Mouse (Mus musculus) limb, embryonic 10.5 days (tissue): ENCODE measurements at regions not wholly inside any gene's neighbourhood (a gene's known extent, or its start where the extent isn't known, plus 50 kb on each side); places are given as distances from the start of the nearest gene placed in this dataset.

ENCODE experiments used
- DNase-seq: peaks from one replicate; pipeline ENCODE4 v3.0.0-alpha.2; 2017; ENCODE audit warnings: low spot score
- H3K27ac ChIP-seq: fragments of 300-500 bp; sonication (generic); 2 replicates; pipeline ENCODE4 v1.5.1; 2016; ENCODE audit warnings: mild to moderate bottlenecking
- H3K27me3 ChIP-seq: fragments of 300-500 bp; sonication (generic); 2 replicates; pipeline ENCODE4 v1.6.1; 2016; ENCODE audit warnings: low read depth, mild to moderate bottlenecking; ENCODE audit not compliant: poor library complexity, severe bottlenecking
- H3K36me3 ChIP-seq: fragments of 300-500 bp; sonication (generic); 2 replicates; pipeline ENCODE4 v1.6.1; 2016; ENCODE audit warnings: mild to moderate bottlenecking, moderate library complexity
- H3K4me1 ChIP-seq: fragments of 300-500 bp; sonication (generic); 2 replicates; pipeline ENCODE4 v1.6.1; 2016
- H3K4me3 ChIP-seq: fragments of 300-500 bp; sonication (generic); 2 replicates; pipeline ENCODE4 v1.5.1; 2016; ENCODE audit warnings: mild to moderate bottlenecking, moderate library complexity
- H3K9me3 ChIP-seq: fragments of 300-500 bp; sonication (generic); replicated peaks from 2 replicates; pipeline ENCODE4 v1.6.1; 2016; ENCODE audit warnings: mild to moderate bottlenecking
- WGBS: fragments of 180-500 bp; shearing (Covaris S2); methylation state at CpG from one replicate; pipeline ENCODE4 v1.1.7; 2016; 5-methylcytosine and 5-hydroxymethylcytosine counted together

DNA sequence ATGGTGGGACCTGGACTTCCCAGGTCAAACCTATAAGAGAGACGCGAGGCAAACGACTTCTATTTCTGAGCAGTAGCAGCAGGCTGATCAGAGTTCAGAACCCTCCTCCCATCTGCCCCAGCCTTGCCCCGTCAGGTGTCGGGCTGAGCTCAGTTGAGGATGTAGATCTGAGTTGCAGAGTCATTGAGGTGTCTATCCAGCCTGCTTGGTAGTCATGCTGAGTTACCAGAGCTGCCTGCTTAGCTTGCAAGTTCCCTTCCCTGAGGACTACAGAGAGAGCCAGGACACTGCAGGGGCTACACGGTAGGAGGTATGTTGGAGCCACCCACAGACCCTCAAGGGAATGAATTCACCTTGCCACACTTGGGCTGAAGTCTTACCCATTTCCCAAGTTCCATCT lies 653.0 kb downstream of the Zfp706 start:
- DNase-seq = peak; percentile 24
- H3K4me3 ChIP-seq = no peak overlapping the region

DNA sequence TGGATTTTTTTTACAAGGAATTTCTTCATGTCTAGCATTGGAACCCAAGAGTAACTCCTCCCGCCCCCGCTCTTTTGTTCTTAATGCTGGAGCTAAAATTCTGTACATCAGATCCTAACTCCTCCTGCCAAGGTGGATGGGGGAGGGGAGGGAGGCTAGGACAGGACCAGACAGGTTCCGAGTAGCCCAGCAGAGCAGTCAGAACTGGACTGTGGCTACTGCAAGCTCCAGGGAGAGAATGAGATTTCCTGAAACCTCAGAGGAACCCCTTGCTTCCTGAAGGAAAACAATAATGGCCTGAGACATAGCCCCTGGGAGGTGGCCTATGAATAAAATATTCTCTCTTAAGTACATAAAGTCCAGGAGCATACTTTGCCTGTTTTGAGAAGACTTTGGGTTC lies 653.8 kb downstream of the Zfp706 start:
- H3K27me3 ChIP-seq = no peaks in the 10 kb centered on the region
- DNase-seq = no peak
- H3K36me3 ChIP-seq = no peaks in the 10 kb centered on the region
- WGBS = 88% methylated on average over 3 of the region's 3 CpGs
- H3K27ac ChIP-seq = no peak overlapping the region
- H3K9me3 ChIP-seq = no peaks in the 10 kb centered on the region
- no peaks in the 10 kb centered on the region for H3K4me1 ChIP-seq
- H3K4me3 ChIP-seq = no peak overlapping the region

More for the DNA sequence above, 653.0 kb downstream of the Zfp706 start:
- Histone ChIP-seq H3K27ac (no peak overlapping the region), H3K36me3 (no peaks in the 10 kb centered on the region), H3K4me1 (no peaks in the 10 kb centered on the region), H3K9me3 (no peaks in the 10 kb centered on the region), H3K27me3 (no peaks in the 10 kb centered on the region)
- WGBS = 84% methylated on average over 6 of the region's 6 CpGs

- H3K36me3 ChIP-seq = no peaks in the 10 kb centered on the region
- no peak overlapping the region for H3K4me3 ChIP-seq
- no peaks in the 10 kb centered on the region for H3K9me3 ChIP-seq
- H3K27me3 ChIP-seq = no peaks in the 10 kb centered on the region
- WGBS = 89% methylated on average over 1 of the region's 1 CpGs
- peak; percentile 3 for DNase-seq
- no peak overlapping the region for H3K27ac ChIP-seq
- H3K4me1 ChIP-seq = no peaks in the 10 kb centered on the region
Observed at GRCm38 (mm10) chr15:36352929-36353328, 654.6 kb downstream of the Zfp706 start.

DNA sequence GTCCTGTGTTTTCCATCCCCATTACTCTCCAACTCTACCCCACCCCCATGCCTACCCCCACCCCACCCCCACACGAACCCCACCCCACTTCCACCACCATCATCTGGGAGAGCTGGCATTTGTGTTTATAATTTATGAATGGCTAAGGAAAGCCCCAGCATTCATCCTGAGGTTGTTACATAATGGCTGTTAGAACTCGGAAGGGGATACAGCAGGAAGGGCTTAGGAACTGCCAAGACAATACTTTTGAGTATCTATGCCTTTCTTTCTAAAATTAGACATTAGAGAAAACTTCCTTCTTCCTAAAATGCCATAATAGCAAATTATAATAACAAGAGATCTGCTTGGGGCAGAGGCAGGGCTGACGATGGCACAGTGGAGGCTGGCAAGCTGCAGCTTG lies 655.9 kb downstream of the Zfp706 start:
- no peak for DNase-seq
- Histone ChIP-seq H3K27ac (no peak overlapping the region), H3K36me3 (no peaks in the 10 kb centered on the region), H3K4me1 (no peaks in the 10 kb centered on the region), H3K9me3 (no peaks in the 10 kb centered on the region), H3K4me3 (no peak overlapping the region), H3K27me3 (no peaks in the 10 kb centered on the region)
- 70% methylated on average over 3 of the region's 3 CpGs for WGBS

GRCm38 (mm10) chr15:36348348-36348747 lies 659.2 kb downstream of the Zfp706 start:
- no peak overlapping the region for H3K4me3 ChIP-seq
- H3K27me3 ChIP-seq = no peaks in the 10 kb centered on the region
- no peak overlapping the region for H3K27ac ChIP-seq
- H3K36me3 ChIP-seq = no peaks in the 10 kb centered on the region
- 84% methylated on average over 5 of the region's 5 CpGs for WGBS
- H3K4me1 ChIP-seq = no peaks in the 10 kb centered on the region
- no peak for DNase-seq
- no peaks in the 10 kb centered on the region for H3K9me3 ChIP-seq

DNA sequence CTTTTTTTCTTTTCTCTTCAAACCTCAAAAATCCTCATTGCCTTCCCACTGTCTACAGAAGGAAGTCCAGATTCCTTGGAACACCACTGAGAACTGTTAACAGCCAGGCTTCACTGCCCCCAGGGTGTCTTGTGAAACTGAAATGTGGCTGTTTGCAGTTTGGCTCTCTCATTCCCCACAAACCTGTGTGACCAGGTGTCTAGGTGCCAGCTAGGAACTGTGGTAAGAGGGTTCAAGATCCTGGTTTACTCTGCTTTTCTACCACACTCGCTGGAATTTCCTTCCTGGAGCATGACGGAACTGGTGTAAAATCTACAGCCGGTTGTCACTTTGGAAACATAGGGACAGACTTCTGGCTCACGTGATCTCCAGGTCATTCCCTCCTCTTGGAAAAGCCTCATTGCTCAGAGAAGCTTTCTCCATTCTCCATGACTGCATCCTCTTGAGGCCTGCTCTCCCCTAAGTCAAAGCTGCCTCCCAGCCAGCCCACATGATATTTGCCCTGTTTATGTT lies 660.2 kb downstream of the Zfp706 start:
- H3K9me3 ChIP-seq = no peaks in the 10 kb centered on the region
- H3K36me3 ChIP-seq = no peaks in the 10 kb centered on the region
- DNase-seq = no peak
- no peak overlapping the region for H3K4me3 ChIP-seq
- no peaks in the 10 kb centered on the region for H3K27me3 ChIP-seq
- no peak overlapping the region for H3K27ac ChIP-seq
- 73% methylated on average over 4 of the region's 4 CpGs for WGBS
- H3K4me1 ChIP-seq = no peaks in the 10 kb centered on the region

- Histone ChIP-seq H3K36me3 (no peaks in the 10 kb centered on the region), H3K4me3 (no peak overlapping the region), H3K4me1 (no peaks in the 10 kb centered on the region), H3K9me3 (no peaks in the 10 kb centered on the region), H3K27me3 (no peaks in the 10 kb centered on the region), H3K27ac (no peak overlapping the region)
- WGBS = 71% methylated on average over 5 of the region's 5 CpGs
- no peak for DNase-seq
Observed at GRCm38 (mm10) chr15:36346126-36346525, 661.4 kb downstream of the Zfp706 start.

GRCm38 (mm10) chr15:36345413-36345812 lies 662.2 kb downstream of the Zfp706 start:
- no peak for DNase-seq
- no peak overlapping the region for H3K27ac ChIP-seq
- 99% methylated on average over 4 of the region's 4 CpGs for WGBS
- H3K36me3 ChIP-seq = no peaks in the 10 kb centered on the region
- no peaks in the 10 kb centered on the region for H3K27me3 ChIP-seq
- H3K9me3 ChIP-seq = no peaks in the 10 kb centered on the region
- no peaks in the 10 kb centered on the region for H3K4me1 ChIP-seq
- no peak overlapping the region for H3K4me3 ChIP-seq

- Histone ChIP-seq H3K27ac (no peak overlapping the region), H3K36me3 (no peaks in the 10 kb centered on the region), H3K27me3 (no peaks in the 10 kb centered on the region), H3K4me3 (no peak overlapping the region), H3K4me1 (no peaks in the 10 kb centered on the region), H3K9me3 (no peaks in the 10 kb centered on the region)
- 88% methylated on average over 5 of the region's 5 CpGs for WGBS
- no peak for DNase-seq
Observed at GRCm38 (mm10) chr15:36339971-36340550, 667.5 kb downstream of the Zfp706 start.

GRCm38 (mm10) chr15:36338766-36339165 lies 668.8 kb downstream of the Zfp706 start:
- H3K27me3 ChIP-seq = no peaks in the 10 kb centered on the region
- no peaks in the 10 kb centered on the region for H3K9me3 ChIP-seq
- H3K4me1 ChIP-seq = no peaks in the 10 kb centered on the region
- 90% methylated on average over 2 of the region's 2 CpGs for WGBS
- H3K36me3 ChIP-seq = no peaks in the 10 kb centered on the region
- no peak overlapping the region for H3K4me3 ChIP-seq
- H3K27ac ChIP-seq = no peak overlapping the region
- DNase-seq = no peak

GRCm38 (mm10) chr15:36336857-36337256 lies 670.7 kb downstream of the Zfp706 start:
- Histone ChIP-seq H3K36me3 (no peaks in the 10 kb centered on the region), H3K27ac (no peak overlapping the region), H3K4me3 (no peak overlapping the region), H3K9me3 (no peaks in the 10 kb centered on the region), H3K4me1 (no peaks in the 10 kb centered on the region), H3K27me3 (no peaks in the 10 kb centered on the region)
- 89% methylated on average over 2 of the region's 2 CpGs for WGBS
- no peak for DNase-seq

DNA sequence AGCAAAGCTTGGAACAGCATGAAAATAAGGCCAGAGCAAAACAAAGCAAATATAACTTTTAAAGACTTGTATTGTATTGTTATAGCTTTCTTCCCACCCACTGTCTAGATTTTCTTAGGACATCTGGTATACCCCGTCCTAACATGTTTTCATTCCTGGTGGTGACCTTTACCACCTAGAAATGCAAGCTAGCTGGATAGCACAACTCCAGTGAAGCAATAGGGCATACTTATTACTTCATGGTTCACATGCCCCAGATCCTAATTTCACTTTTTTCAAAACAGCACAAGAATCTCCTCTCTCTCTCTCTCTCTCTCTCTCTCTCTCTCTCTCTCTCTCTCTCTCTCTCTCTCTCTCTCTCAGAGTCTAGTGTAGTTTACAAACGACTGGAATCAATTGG lies 672.5 kb downstream of the Zfp706 start:
- WGBS = 73% methylated on average over 2 of the region's 2 CpGs
- Histone ChIP-seq H3K27me3 (no peaks in the 10 kb centered on the region), H3K9me3 (no peaks in the 10 kb centered on the region), H3K27ac (no peak overlapping the region), H3K4me1 (no peaks in the 10 kb centered on the region), H3K4me3 (no peak overlapping the region), H3K36me3 (no peaks in the 10 kb centered on the region)
- no peak for DNase-seq

DNA sequence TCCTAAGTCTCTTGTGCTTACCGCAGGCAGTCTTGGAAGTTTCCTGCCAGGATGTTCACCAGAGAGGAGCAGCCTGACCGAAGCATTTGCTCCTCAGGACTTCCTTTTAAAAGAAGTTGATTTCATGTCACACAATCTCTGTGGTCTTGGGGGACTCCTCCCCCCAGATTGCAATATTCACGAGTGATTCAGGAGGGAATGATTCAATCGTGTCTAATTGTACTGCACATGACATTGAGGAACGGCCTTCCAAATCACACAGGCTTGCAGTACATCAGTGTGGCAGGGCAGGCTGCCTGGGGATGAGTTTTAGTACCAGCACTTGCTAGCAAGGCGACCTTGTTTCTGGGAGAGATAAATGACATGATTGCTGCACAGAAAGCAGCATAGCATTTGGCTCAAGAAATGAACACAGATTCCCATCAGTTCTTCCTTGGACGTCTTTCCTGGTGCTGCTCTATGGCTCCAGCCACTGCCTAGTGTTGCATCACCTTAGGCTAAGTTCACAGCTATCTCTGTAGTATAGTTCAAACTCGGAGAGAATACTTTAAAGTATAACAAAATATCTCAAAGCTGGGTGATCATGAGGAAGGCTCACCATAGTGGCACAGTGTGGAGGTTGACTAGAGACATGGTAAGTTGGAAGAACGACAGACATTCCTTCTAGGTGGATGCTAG lies 673.0 kb downstream of the Zfp706 start:
- Histone ChIP-seq H3K4me1 (no peaks in the 10 kb centered on the region), H3K9me3 (no peaks in the 10 kb centered on the region), H3K36me3 (no peaks in the 10 kb centered on the region), H3K27ac (no peak overlapping the region), H3K27me3 (no peaks in the 10 kb centered on the region), H3K4me3 (no peak overlapping the region)
- no peak for DNase-seq
- 86% methylated on average over 9 of the region's 9 CpGs for WGBS
